Mouse (Mus musculus) heart, embryonic 12.5 days (tissue): ENCODE measurements around the gene Serpinb1b. TPM values are rescaled to one million over a fixed set of nuclear protein-coding genes. Genes with fewer than 3 reads are reported as not detected.
"Not testable (repeated sequence)": the region's sequence is repeated elsewhere in the genome, so short reads cannot be mapped to it uniquely, and the experiment has no call there.

Experiments used
- ATAC-seq: fragments of 200-750 bp; cut with Nextera tagmentation; 2 replicates; pipeline ENCODE4 v1.8.0; 2017; ENCODE audit warnings: moderate TSS enrichment, moderate library complexity; ENCODE audit not compliant: insufficient number of reproducible peaks, low FRiP score
- H3K27ac ChIP-seq: fragments of 300-500 bp; sonication (generic); 2 replicates; pipeline ENCODE4 v1.5.1; 2016; ENCODE audit warnings: mild to moderate bottlenecking, moderate library complexity; ENCODE audit not compliant: poor library complexity, severe bottlenecking
- H3K27me3 ChIP-seq: fragments of 300-500 bp; sonication (generic); replicated peaks from 2 replicates; pipeline ENCODE4 v1.6.1; 2016; ENCODE audit warnings: mild to moderate bottlenecking, moderate library complexity
- H3K36me3 ChIP-seq: fragments of 300-500 bp; sonication (generic); 2 replicates; pipeline ENCODE4 v1.6.1; 2016; ENCODE audit warnings: mild to moderate bottlenecking, moderate library complexity
- H3K4me1 ChIP-seq: fragments of 300-500 bp; sonication (generic); replicated peaks from 2 replicates; pipeline ENCODE4 v1.6.1; 2016; ENCODE audit warnings: mild to moderate bottlenecking
- H3K4me2 ChIP-seq: fragments of 300-500 bp; sonication (generic); 2 replicates; pipeline ENCODE4 v1.6.1; 2016; ENCODE audit warnings: mild to moderate bottlenecking, moderate library complexity
- H3K4me3 ChIP-seq: fragments of 300-500 bp; sonication (generic); 2 replicates; pipeline ENCODE4 v1.5.1; 2016; ENCODE audit warnings: mild to moderate bottlenecking
- H3K9ac ChIP-seq: fragments of 300-500 bp; sonication (generic); 2 replicates; pipeline ENCODE4 v1.6.1; 2016; ENCODE audit warnings: mild to moderate bottlenecking, moderate library complexity
- H3K9me3 ChIP-seq: fragments of 300-500 bp; sonication (generic); replicated peaks from 2 replicates; pipeline ENCODE4 v1.6.1; 2016; ENCODE audit warnings: mild to moderate bottlenecking, moderate library complexity
- WGBS: fragments of 180-500 bp; shearing (Covaris S2); methylation state at CpG from one replicate; pipeline ENCODE4 v1.1.7; 2016; 5-methylcytosine and 5-hydroxymethylcytosine counted together
- polyA plus RNA-seq: library from polyadenylated mRNA; unstranded; fragments of >200 nt; fragmentation: Nextera tagmentation; extraction: Ambion mirVana; gene quantifications from 2 replicates; pipeline ENCODE4 v1.2.1, GENCODE M21; 2016

The Serpinb1b gene
- not detected in 2 replicates for polyA plus RNA-seq

DNA sequence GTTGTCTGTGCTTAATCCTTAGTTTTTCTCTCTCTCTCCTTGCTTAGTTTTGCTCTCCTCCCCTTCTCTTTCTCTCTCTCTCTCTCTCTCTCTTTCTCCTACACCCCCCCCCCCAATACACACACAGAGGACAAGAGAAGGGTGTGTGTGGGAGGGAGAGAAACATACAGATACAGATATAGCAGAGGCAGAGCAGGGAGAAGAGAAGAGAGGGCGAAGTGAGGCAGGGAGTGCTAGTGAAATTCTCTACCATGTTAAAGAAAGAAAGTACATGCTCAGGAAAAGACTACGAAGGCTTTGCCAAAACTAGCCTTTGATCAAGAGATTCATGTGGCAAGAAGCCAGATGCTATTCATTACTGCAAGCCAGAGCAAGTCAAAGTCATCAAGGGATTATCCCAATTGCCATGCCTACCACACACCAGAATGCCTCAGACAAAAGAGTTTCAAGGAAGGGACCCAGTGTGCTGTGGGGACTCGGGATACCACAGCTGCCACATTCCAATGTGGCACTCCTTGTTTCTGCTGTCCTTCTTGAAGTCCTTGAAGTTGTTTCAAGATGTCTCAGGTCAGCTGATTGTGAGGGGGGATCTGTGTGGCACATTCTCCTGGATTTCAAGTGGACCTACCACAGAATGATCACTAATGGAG lies at the start of gene Serpinb1b:
Serpinb1b (plus strand) TSS at position 520 of the 650 bp plus-strand sequence.
- 61% methylated on average over 3 of the region's 3 CpGs for WGBS
- H3K9ac ChIP-seq: no peak within 1 kb of the TSS
- no peaks in the 10 kb centered on the region for H3K27me3 ChIP-seq
- H3K9me3 ChIP-seq: no peaks in the 10 kb centered on the region
- H3K4me3 ChIP-seq: 0 out of 2 replicates have a peak within 1 kb of the TSS, but pooled peaks have one; percentile 16
- H3K36me3 ChIP-seq: no peaks in the 10 kb centered on the region
- H3K27ac ChIP-seq: no peak within 1 kb of the TSS
- ATAC-seq: no peak
- H3K4me1 ChIP-seq: no peaks in the 10 kb centered on the region
- peak within 1 kb of the TSS; percentile 56 for H3K4me2 ChIP-seq

DNA sequence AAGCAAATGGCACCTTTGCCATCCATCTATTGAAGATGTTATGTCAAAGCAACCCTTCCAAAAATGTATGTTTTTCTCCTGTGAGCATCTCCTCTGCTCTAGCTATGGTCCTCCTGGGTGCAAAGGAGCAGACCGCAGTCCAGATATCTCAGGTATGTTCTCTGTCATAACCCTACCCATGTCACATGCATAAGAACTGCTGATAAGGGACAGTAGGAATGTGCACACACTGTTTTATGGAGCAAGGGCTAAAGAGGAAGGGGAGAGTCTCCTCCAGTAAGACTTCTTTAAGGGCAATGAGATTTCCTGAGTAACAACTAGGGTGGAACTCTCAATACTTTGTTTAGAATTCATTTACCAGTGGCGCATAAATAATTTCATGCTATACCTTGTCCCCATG lies 48.9 kb upstream of the Serpinb1b start:
- peaks cover 20% of the 10 kb centered on the region for H3K4me1 ChIP-seq
- not testable (repeated sequence) for H3K9me3 ChIP-seq, H3K27me3 ChIP-seq, H3K4me3 ChIP-seq, ATAC-seq, H3K27ac ChIP-seq, H3K4me2 ChIP-seq, H3K36me3 ChIP-seq, H3K9ac ChIP-seq
- 81% methylated on average over 2 of the region's 2 CpGs for WGBS

DNA sequence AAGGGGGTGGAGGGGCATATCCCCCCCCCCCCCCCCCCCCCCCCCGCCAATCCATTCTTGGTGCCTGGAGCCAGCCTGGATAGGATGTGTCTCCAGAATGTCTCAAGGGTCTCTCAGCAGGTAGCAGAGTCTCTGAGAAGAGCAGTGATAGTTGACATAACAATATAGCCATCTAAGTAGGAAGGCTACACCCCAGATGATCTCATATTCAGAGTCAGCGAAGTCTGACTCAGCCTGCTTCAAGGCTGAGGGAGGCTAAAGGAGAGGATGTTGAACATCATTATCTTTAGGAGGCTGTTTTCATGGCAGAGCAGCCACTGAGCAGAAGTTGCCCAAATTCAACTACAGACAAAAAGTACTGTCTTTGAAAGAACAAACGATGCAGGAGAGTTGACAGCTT lies 48.1 kb upstream of the Serpinb1b start:
- Histone ChIP-seq H3K27ac (no peak overlapping the region), H3K36me3 (no peaks in the 10 kb centered on the region), H3K9me3 (no peaks in the 10 kb centered on the region), H3K4me3 (no peak overlapping the region), H3K27me3 (no peaks in the 10 kb centered on the region), H3K9ac (no peak overlapping the region), H3K4me2 (no peak overlapping the region), H3K4me1 (peaks cover 20% of the 10 kb centered on the region)
- ATAC-seq: no peak
- 82% methylated on average over 2 of the region's 3 CpGs for WGBS

DNA sequence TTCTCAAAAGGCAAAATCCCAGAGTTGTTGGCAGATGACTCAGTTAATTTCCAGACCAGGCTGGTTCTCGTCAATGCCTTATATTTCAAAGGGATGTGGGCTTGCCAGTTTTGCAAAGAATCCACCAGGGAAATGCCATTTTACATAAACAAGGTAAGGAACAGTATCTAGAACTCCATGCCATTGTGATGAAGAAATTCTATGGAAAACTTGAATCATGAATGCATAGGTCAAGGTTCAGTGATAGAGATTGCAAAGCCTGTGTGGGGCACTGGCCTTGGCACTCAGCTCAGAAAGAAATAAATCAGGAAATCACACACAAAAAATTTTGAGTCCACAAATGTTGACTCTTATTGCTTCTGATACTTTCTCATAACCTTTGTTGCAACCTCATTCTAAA lies 42.9 kb upstream of the Serpinb1b start:
- Histone ChIP-seq H3K27me3 (no peaks in the 10 kb centered on the region), H3K9ac (no peak overlapping the region), H3K4me2 (no peak overlapping the region), H3K27ac (no peak overlapping the region), H3K36me3 (no peaks in the 10 kb centered on the region), H3K4me3 (no peak overlapping the region), H3K9me3 (no peaks in the 10 kb centered on the region), H3K4me1 (no peaks in the 10 kb centered on the region)
- ATAC-seq: no peak
- 64% methylated on average over 1 of the region's 1 CpGs for WGBS

DNA sequence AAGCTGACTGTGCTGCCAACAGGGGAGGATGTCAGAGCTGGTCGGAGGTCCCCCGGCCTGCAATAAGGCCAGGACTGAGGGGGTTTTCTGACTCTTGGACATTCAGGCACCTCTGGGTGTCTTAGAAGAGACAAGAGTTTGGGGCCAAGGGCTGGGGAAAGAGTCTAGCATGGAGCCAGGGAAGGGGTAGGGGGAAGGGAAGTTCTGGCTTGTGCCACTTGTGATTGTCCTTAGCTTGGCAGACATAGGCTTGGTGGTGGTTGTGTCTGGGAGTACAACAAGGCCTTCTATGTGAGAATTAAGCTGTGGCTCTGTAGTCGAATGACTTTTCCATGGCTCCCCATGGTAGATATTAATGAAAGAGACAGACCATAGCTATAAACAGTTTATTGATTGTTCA lies 34.8 kb upstream of the Serpinb1b start:
- 84% methylated on average over 3 of the region's 3 CpGs for WGBS
- H3K4me2 ChIP-seq: no peak overlapping the region
- no peaks in the 10 kb centered on the region for H3K4me1 ChIP-seq

DNA sequence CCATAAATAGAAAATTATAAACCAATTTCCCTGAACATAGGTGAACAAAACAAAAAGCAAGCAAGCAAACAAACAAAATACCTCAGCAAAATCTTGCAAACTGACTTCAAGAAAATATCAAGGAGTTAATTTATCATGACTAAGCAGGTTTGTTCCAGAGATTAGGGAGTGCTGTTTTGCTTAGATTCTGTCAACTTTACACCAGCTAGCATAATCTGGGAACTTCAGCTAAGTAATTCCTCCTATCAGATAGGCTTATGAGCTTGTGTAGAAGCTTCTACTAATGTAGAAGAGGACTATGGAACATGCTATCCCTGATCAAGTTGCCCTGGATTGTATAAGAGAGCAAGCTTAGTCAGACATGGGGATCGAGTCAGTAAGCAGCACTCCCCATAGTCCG lies 31.1 kb upstream of the Serpinb1b start:
- ATAC-seq: no peak
- Histone ChIP-seq H3K4me3 (no peak overlapping the region), H3K36me3 (no peaks in the 10 kb centered on the region), H3K4me1 (peaks cover 9% of the 10 kb centered on the region), H3K9ac (no peak overlapping the region), H3K27ac (no peak overlapping the region), H3K4me2 (no peak overlapping the region), H3K27me3 (no peaks in the 10 kb centered on the region), H3K9me3 (peaks cover 7% of the 10 kb centered on the region; the same call in 1 of the 2 replicates)
- WGBS: 79% methylated on average over 2 of the region's 2 CpGs

More for the DNA sequence above, 34.8 kb upstream of the Serpinb1b start:
- Histone ChIP-seq H3K27me3 (no peaks in the 10 kb centered on the region), H3K9ac (no peak overlapping the region), H3K9me3 (peaks cover 7% of the 10 kb centered on the region; the same call in 1 of the 2 replicates), H3K27ac (no peak overlapping the region), H3K4me3 (no peak overlapping the region), H3K36me3 (no peaks in the 10 kb centered on the region)
- ATAC-seq: no peak

DNA sequence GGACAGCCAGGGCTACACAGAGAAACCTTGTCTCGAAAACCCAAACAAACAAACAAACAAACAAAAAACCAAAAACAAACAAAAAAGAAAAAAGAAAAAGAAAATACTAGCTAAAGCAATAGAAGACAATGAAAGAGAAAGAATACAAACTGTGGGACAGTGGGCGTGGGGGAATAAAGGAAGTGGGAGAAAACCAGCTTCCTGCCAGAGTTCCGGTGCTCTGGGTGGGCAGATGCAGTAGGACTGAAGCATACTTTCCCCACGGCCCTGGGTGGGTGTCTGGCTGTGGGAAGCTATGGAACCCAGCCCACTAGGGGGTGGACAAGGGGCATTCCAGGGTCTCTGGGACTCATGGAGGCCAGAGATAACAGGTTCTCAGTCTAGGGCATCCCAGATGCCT lies 30.2 kb upstream of the Serpinb1b start:
- Histone ChIP-seq H3K4me2 (no peak overlapping the region), H3K9ac (no peak overlapping the region), H3K4me3 (no peak overlapping the region), H3K36me3 (no peaks in the 10 kb centered on the region), H3K27ac (no peak overlapping the region), H3K9me3 (peaks cover 3% of the 10 kb centered on the region; the same call in 1 of the 2 replicates), H3K4me1 (peaks cover 9% of the 10 kb centered on the region), H3K27me3 (no peaks in the 10 kb centered on the region)
- ATAC-seq: no peak
- WGBS: 70% methylated on average over 4 of the region's 4 CpGs

DNA sequence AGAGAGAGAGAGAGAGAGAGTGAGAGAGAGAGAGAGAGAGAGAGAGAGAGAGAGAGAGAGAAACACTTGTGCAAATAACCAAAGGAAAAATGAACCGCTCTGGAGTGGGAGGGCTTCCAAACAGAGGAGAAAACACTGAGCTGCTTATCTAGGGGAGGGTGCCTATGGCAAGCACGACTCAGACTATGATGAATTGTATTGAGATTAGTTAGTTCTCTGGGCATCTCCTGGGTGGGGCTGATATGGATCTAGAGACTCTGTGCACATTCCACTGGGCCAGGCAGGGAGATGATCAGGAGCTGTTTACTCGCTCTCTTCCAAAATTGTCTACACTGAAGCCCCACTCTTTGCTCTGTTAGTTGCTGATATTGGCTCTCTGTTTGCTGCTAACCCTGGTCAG lies 26.7 kb upstream of the Serpinb1b start:
- H3K27me3 ChIP-seq: no peaks in the 10 kb centered on the region
- no peak overlapping the region for H3K27ac ChIP-seq
- H3K4me2 ChIP-seq: no peak overlapping the region
- H3K4me1 ChIP-seq: peaks cover 9% of the 10 kb centered on the region
- H3K36me3 ChIP-seq: no peaks in the 10 kb centered on the region
- H3K4me3 ChIP-seq: no peak overlapping the region
- H3K9me3 ChIP-seq: no peaks in the 10 kb centered on the region
- no peak for ATAC-seq
- WGBS: 51% methylated on average over 3 of the region's 3 CpGs
- H3K9ac ChIP-seq: no peak overlapping the region

DNA sequence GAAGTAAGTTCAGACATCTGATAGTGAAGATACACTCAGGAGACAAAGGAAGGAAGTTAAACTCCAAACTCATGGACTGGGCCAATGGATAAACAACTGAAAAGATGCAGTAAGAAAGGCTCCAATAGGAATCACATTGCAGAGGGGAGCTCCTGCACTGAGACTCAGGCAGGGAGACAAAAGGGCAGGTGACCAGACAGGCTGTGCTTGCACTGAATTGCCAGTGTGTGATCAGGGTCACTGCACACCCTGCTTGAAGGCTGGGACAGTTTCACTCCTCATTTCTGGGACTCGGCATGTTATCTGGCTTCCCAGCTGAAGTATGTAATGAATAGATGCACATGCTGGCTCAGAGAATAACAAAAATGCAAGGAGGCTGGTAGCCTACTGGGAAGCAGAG lies 15.3 kb upstream of the Serpinb1b start:
- Histone ChIP-seq H3K36me3 (no peaks in the 10 kb centered on the region), H3K27me3 (no peaks in the 10 kb centered on the region), H3K4me1 (no peaks in the 10 kb centered on the region), H3K9ac (no peak overlapping the region), H3K4me2 (no peak overlapping the region), H3K4me3 (no peak overlapping the region), H3K9me3 (no peaks in the 10 kb centered on the region), H3K27ac (no peak overlapping the region)
- WGBS: 26% methylated on average over 1 of the region's 1 CpGs
- ATAC-seq: no peak

DNA sequence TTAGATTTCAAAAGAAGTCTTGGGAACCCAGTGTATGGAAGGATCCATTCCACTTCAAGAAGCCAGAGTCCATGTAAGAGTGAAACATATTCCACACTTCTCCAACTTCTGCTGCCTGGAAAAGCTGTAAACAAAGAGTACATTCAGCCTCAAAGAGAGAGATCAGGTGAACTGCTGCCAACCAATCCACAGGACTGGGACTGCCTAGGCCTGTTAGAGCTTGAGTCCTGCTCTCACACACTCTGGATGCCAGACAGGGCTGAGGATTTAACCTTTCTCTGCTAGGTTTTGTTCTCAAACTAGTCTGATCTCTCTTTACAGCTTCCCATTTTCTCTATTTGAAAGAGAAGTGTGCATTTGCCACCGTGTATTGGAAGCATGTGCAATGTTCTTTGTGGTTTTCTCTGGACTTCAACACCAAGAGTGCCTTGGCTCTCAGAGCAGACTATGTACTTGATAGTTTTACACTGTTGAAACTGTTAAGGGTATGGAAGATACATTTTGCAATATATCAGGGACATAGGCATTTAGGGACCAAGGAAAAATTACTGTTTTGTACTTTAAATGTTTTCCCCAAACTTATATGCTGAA lies 10.9 kb upstream of the Serpinb1b start:
- WGBS: 56% methylated on average over 1 of the region's 1 CpGs
- H3K4me1 ChIP-seq: no peaks in the 10 kb centered on the region
- H3K36me3 ChIP-seq: no peaks in the 10 kb centered on the region
- H3K4me3 ChIP-seq: no peak overlapping the region
- H3K4me2 ChIP-seq: no peak overlapping the region
- H3K27me3 ChIP-seq: no peaks in the 10 kb centered on the region
- no peak overlapping the region for H3K27ac ChIP-seq
- no peak for ATAC-seq
- no peak overlapping the region for H3K9ac ChIP-seq
- no peaks in the 10 kb centered on the region for H3K9me3 ChIP-seq

DNA sequence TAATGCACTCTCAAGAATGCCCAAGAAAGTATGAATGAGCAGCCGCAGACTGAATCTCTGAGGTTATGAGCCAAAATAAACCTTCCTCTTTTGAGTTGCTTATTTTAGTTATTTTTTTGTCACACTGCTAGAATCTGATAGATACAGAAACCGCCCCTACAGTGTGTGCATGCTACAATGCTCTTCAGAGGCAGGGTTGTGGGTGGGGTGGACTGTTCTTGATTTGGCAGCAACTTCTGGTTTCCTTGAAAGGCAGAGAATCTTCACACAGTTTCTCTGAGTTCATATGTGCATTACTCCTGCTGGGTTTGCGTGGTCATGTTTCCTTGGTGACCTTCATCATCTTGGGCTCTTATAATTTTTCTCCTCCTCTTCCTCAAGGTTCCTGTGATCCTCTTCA lies 10.2 kb upstream of the Serpinb1b start:
- no peaks in the 10 kb centered on the region for H3K4me1 ChIP-seq
- no peak for ATAC-seq
- 71% methylated on average over 3 of the region's 3 CpGs for WGBS
- H3K4me3 ChIP-seq: no peak overlapping the region
- no peaks in the 10 kb centered on the region for H3K27me3 ChIP-seq
- H3K9me3 ChIP-seq: no peaks in the 10 kb centered on the region
- no peak overlapping the region for H3K27ac ChIP-seq
- H3K9ac ChIP-seq: no peak overlapping the region
- H3K4me2 ChIP-seq: no peak overlapping the region
- no peaks in the 10 kb centered on the region for H3K36me3 ChIP-seq

DNA sequence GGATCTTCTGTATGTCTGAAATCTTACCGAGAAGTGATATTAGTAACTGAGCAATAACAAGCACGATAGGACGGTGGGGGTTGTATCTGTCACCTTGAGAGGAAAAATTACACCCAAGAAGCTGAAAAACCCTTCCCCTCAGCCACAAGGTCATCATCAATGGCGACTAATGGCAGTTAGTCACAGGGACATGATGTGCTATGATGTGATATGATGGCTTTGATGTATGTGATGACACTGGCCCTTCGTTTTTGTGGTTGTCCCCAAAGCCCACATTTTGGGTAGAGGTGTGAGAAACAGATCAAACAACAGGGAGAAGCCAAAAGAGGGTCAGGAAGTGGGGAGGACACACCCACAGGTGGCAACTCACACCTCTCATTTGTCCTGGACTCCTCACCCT lies 6.6 kb upstream of the Serpinb1b start:
- H3K4me2 ChIP-seq: no peak overlapping the region

More for the DNA sequence above, 6.6 kb upstream of the Serpinb1b start:
- 72% methylated on average over 5 of the region's 5 CpGs for WGBS
- no peak for ATAC-seq
- Histone ChIP-seq H3K9me3 (no peaks in the 10 kb centered on the region), H3K27ac (no peak overlapping the region), H3K4me3 (no peak overlapping the region), H3K36me3 (no peaks in the 10 kb centered on the region), H3K27me3 (no peaks in the 10 kb centered on the region), H3K9ac (no peak overlapping the region), H3K4me1 (no peaks in the 10 kb centered on the region)
